Comparison of ENCODE assay signal across 8 mouse cellular contexts in the genomic region with DNA sequence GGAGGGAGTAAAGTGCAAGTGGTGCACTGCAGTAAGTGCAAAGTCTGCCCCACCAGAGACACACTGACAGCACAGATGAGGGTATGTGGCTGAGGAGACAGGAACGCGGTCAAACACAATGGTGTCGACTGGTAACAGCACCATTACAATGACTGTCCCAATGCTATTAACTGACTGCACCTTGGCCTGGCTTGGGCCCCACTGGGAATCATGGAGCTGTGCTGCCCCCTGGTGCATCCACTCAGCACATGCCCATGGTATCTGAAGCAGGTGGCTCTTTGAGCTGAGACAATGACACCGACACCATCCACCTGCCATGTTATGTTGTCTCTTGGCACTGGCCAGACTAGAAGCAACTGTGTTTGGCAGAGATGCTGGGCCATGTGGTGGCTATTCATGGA. TPM values are rescaled to one million over a fixed set of nuclear protein-coding genes. Genes with fewer than 3 reads are reported as not detected.
DNase-seq lines count a peak whose midpoint lies in the region; ATAC-seq and TF ChIP-seq lines count a peak whose summit lies in the region.

No protein-coding gene starts in this region.

- no peak overlapping the region for H3K4me2 ChIP-seq in forebrain, embryonic 13.5 days
- H3K4me2 ChIP-seq in neural tube, embryonic 15.5 days, result no peak overlapping the region

- whole genome bisulfite sequencing in forebrain, embryonic 13.5 days, result 35% methylated on average over 4 of the region's 4 CpGs
- 52% methylated on average over 4 of the region's 4 CpGs for WGBS in lung, adult 2 months
- 19% methylated on average over 4 of the region's 4 CpGs for WGBS in neural tube, embryonic 15.5 days

- DNase-seq in ES-E14 (ENCODE audit: low read depth, low spot score), result no peak
- peak; percentile 77 to 85 for DNase-seq in heart, postnatal 14 days
- DNase-seq in kidney, postnatal 25 days, result peak; percentile 57 to 59
- peak; percentile 58 for DNase-seq in lung, adult 2 months
- peak; percentile 51 for DNase-seq in thymus, postnatal 25 days

- in situ Hi-C loops in ES-E14 (cut with MboI; ENCODE audit: low sequenced_read_pairs in 2 of 2, unreplicated experiment in 2 of 2), result loop anchor here (25.0 kb wide), 2 partner anchors 414 to 911 kb away; no protein-coding TSS in a partner anchor

- no peak overlapping the region for H3K9ac ChIP-seq in ES-E14 (ENCODE audit: insufficient read depth, low read depth, low read length, poor library complexity, severe bottlenecking)
- H3K9ac ChIP-seq in forebrain, embryonic 13.5 days, result no peak overlapping the region
- no peak overlapping the region for H3K9ac ChIP-seq in neural tube, embryonic 15.5 days (replicated peaks)

- TF ChIP-seq POLR2A in lung, adult 2 months (IDR thresholded peaks at IDR 0.05; ENCODE audit: borderline replicate concordance, extremely low read depth, low read depth, low read length), result no peak

- intact Hi-C loops in heart, postnatal 14 days (cut with DNase I), result loop anchor here (5.0 to 10.0 kb wide), 3 partner anchors 204 to 552 kb away; no protein-coding TSS in a partner anchor

- ATAC-seq in cerebellum, adult (ENCODE audit: insufficient number of reproducible peaks, low FRiP score, low TSS enrichment), result peak; percentile 96
- peak; percentile 85 for ATAC-seq in forebrain, embryonic 13.5 days
- ATAC-seq in neural tube, embryonic 15.5 days (ENCODE audit: low FRiP score), result peak; percentile 90

- H3K4me3 ChIP-seq in ES-E14 (ENCODE audit: insufficient read depth in 1 of 2, low read depth in 1 of 2, low read length in 2 of 2, poor library complexity in 1 of 2, severe bottlenecking in 1 of 2), result no peak overlapping the region
- H3K4me3 ChIP-seq in forebrain, embryonic 13.5 days, result no peak overlapping the region
- H3K4me3 ChIP-seq in lung, adult 2 months (replicated peaks; ENCODE audit: extremely low read depth, low read depth, low read length), result no peak overlapping the region
- no peak overlapping the region for H3K4me3 ChIP-seq in neural tube, embryonic 15.5 days (replicated peaks)

- peaks cover 12% of the 10 kb centered on the region for H3K36me3 ChIP-seq in ES-E14 (ENCODE audit: control insufficient read depth, insufficient read depth, low read length, poor library complexity, severe bottlenecking)
- H3K36me3 ChIP-seq in forebrain, embryonic 13.5 days (ENCODE audit: poor library complexity, severe bottlenecking), result peaks cover 80% of the 10 kb centered on the region
- peaks cover 34% of the 10 kb centered on the region for H3K36me3 ChIP-seq in neural tube, embryonic 15.5 days

- TF ChIP-seq CTCF in lung, adult 2 months (IDR thresholded peaks at IDR 0.05; ENCODE audit: insufficient read depth, low read length), result peak; percentile 71

- no peaks in the 10 kb centered on the region for H3K27me3 ChIP-seq in forebrain, embryonic 13.5 days
- no peaks in the 10 kb centered on the region for H3K27me3 ChIP-seq in neural tube, embryonic 15.5 days (replicated peaks)

- no peak overlapping the region for H3K27ac ChIP-seq in ES-E14 (ENCODE audit: insufficient read depth, low read depth, low read length, poor library complexity, severe bottlenecking)
- no peak overlapping the region for H3K27ac ChIP-seq in forebrain, embryonic 13.5 days
- no peak overlapping the region for H3K27ac ChIP-seq in neural tube, embryonic 15.5 days (replicated peaks)

- peaks cover 0 to 3% of the 10 kb centered on the region in 2 experiments; a peak in 1 of 4 replicates for H3K4me1 ChIP-seq in ES-E14 (ENCODE audit: control insufficient read depth in 2 of 2, insufficient read depth in 2 of 2, low read length in 2 of 2, poor library complexity in 1 of 2)
- no peaks in the 10 kb centered on the region for H3K4me1 ChIP-seq in forebrain, embryonic 13.5 days
- H3K4me1 ChIP-seq in lung, adult 2 months (ENCODE audit: control insufficient read depth, insufficient read depth, low read length), result no peaks in the 10 kb centered on the region
- H3K4me1 ChIP-seq in neural tube, embryonic 15.5 days, result 0 out of 2 replicates have a peak, but pooled peaks cover 4% of the 10 kb centered on the region

- no peaks in the 10 kb centered on the region for H3K9me3 ChIP-seq in ES-E14 (ENCODE audit: control insufficient read depth, insufficient read depth, low read depth, low read length)
- H3K9me3 ChIP-seq in forebrain, embryonic 13.5 days (replicated peaks), result no peaks in the 10 kb centered on the region
- no peaks in the 10 kb centered on the region for H3K9me3 ChIP-seq in neural tube, embryonic 15.5 days (replicated peaks)

TF ChIP-seq in ES-E14, 5 proteins besides CTCF, POLR2A, EP300 and RAD21:
- TF ChIP-seq ZC3H11A (IDR thresholded peaks at IDR 0.05; ENCODE audit: borderline replicate concordance, low read depth, low read length), result peak; percentile 90; the same call in 1 of the 2 replicates
- TF ChIP-seq HCFC1 (IDR thresholded peaks at IDR 0.05; ENCODE audit: borderline replicate concordance, insufficient read depth, low read length), result no peak
- no peak for TF ChIP-seq MAFK (IDR thresholded peaks at IDR 0.05; ENCODE audit: insufficient read depth, low read depth, low read length)
- TF ChIP-seq CHD2 (IDR thresholded peaks at IDR 0.05; ENCODE audit: low read depth, low read length), result no peak

RNA-seq across cellular contexts. Expression of a gene that starts 23.7 kb away (rescaled TPM):
- 43.3 and 54.9 TPM in 2 replicates for total RNA-seq in ES-E14 (2012; rRNA removed)
- 85.8 and 86.8 TPM in 2 replicates for polyA plus RNA-seq in forebrain, embryonic 13.5 days (2015; fragmentation: Nextera tagmentation; extraction: Ambion mirVana)
- 10 to 100 TPM; 83.7 to 87.2 TPM for total RNA-seq in heart, postnatal 14 days (2021)
- 51.4 and 72.6 TPM in 2 replicates for polyA plus RNA-seq in lung, adult 2 months (2012; rRNA removed)
- polyA plus RNA-seq in neural tube, embryonic 15.5 days (2015; fragmentation: Nextera tagmentation; extraction: Ambion mirVana), result 39.1 and 51.9 TPM in 2 replicates
